Mouse (Mus musculus): ENCODE data around the gene Gm49342. TPM values are rescaled to one million over a fixed set of nuclear protein-coding genes. Genes with fewer than 3 reads are reported as not detected.
A peak's percentile ranks its signal among the peaks of the same experiment; 100 is the strongest.
"Not testable (repeated sequence)": the region's sequence is repeated elsewhere in the genome, so short reads cannot be mapped to it uniquely, and the experiment has no call there.

Gene Gm49342
- polyA plus RNA-seq, 1 experiment from 2014 or later: not detected

DNA sequence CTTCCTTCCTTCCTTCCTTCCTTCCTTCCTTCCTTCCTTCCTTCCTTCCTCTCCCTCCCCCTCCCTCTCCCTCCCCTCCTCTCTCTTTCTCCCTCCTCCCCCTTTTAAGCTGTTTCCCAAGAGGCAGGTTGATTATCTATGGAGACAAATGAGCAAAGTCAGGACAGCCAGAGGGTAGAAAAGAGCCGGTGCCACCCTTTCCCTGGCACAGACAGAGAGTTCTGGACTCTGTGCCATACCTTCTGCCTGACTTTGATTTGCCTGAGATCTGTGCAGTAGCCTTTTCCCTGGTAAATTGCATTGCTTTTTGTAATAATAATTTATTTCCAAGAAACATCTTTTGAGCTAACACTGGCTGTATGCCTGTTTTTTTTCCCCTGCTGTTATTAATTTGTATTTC is 24.7 kb downstream of the Gm49342 start:
- ATAC-seq (no peak), DNase-seq (no peak)
- 38% methylated on average over 1 of the region's 1 CpGs for WGBS (ENCODE audit: insufficient replicate concordance)
- Histone ChIP-seq H3K4me3 (ENCODE audit: low read depth, low read length) (no peak overlapping the region), H3K9ac (replicated peaks) (no peak overlapping the region), H3K9me3 (ENCODE audit: low read length) (no peaks in the 10 kb centered on the region), H3K4me1 (ENCODE audit: insufficient read depth) (peaks cover 8% of the 10 kb centered on the region; the same call in 1 of the 2 replicates), H3K27me3 (ENCODE audit: insufficient read depth, low read length) (no peaks in the 10 kb centered on the region), H3K36me3 (replicated peaks; ENCODE audit: insufficient read depth, low read length) (peaks cover 5% of the 10 kb centered on the region; the same call in 1 of the 2 replicates), H3K4me2 (ENCODE audit: low read depth, low read length) (no peak overlapping the region), H3K27ac (ENCODE audit: low read depth) (no peak overlapping the region; the same call in 1 of the 2 replicates)
- TF ChIP-seq EP300 (IDR thresholded peaks at IDR 0.05; ENCODE audit: low read depth) (no peak), CTCF (IDR thresholded peaks at IDR 0.05; ENCODE audit: low read depth) (no peak)

DNA sequence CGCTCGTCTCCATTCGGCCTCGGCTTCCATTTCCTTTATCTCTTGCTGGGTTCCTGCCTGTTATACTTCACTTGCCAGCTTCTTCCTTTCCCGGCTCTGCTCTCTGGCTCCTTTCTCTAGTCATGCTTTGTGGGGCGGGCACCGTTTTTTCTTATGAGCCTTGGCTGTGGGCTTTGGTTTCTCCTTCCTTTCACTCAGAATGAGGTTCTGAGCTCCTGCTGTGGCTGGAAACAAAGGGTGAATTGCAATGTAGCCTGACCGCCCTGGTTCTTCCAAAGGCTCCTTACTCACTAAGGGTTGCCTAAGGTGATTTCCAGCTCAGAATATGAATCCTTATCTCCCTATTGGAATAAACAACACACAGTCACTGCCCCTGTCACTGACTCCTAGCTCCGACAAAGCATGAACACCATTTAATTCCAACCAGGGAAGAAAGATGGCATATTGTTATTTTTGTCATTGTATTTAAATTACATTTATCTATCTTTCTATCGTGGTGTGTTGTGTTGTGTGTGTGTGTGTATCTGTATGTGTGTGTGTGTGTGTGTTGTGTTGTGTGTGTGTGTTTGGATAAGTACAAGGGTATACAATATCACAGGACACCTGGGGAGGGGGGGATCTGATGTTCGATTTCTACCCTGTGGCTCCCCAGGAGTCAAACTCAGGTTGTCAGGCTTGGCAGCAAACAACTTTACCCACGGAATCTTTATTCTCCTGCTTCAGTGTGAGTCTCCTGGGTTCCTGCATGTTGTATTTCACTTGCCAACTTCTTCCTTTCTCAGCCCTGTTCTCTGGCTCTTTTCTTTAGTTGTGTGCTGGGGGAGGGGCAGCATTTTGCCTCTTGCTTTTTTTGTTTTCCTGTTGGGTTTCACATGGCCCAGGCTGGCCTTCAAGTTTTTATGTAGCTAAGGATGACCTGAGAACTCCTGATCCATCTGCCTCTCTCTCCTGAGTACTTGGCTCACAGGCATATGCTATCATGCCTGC is 25.5 kb downstream of the Gm49342 start:
- peak overlapping the region; percentile 34; the same call in 1 of the 2 replicates for H3K27ac ChIP-seq (ENCODE audit: low read depth)
- no peak for DNase-seq
- peaks cover 8% of the 10 kb centered on the region; the same call in 1 of the 2 replicates for H3K4me1 ChIP-seq (ENCODE audit: insufficient read depth)
- H3K9me3 ChIP-seq (ENCODE audit: low read length): no peaks in the 10 kb centered on the region
- H3K27me3 ChIP-seq (ENCODE audit: insufficient read depth, low read length): no peaks in the 10 kb centered on the region
- H3K4me3 ChIP-seq (ENCODE audit: low read depth, low read length): no peak overlapping the region
- TF ChIP-seq CTCF (IDR thresholded peaks at IDR 0.05; ENCODE audit: low read depth) (no peak), EP300 (IDR thresholded peaks at IDR 0.05; ENCODE audit: low read depth) (no peak)
- WGBS (ENCODE audit: insufficient replicate concordance): 35% methylated on average over 12 of the region's 12 CpGs
- no peak for ATAC-seq
- H3K4me2 ChIP-seq (ENCODE audit: low read depth, low read length): no peak overlapping the region
- no peaks in the 10 kb centered on the region for H3K36me3 ChIP-seq (replicated peaks; ENCODE audit: insufficient read depth, low read length)
- H3K9ac ChIP-seq (replicated peaks): no peak overlapping the region

DNA sequence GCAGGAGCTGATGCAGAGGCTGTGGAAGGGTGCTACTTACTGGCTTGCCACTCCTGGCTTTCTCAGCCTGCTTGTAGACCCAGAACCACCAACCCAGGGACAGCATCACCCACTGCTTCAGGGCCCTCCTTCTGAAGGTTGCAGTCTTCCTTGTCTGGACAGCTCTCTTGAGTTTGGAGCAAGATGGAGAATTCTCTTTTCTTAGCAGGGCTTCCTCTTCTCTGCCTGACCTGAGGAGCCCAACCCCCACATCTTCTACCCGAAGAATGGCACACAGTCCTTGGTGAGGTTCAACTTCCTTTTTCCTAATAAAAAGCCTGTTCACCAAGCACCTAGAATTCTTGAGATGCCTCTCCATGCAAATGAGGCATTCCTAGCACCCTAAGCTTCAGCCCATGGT is 26.5 kb downstream of the Gm49342 start:
- peaks cover 8% of the 10 kb centered on the region; the same call in 1 of the 2 replicates for H3K4me1 ChIP-seq (ENCODE audit: insufficient read depth)
- no peak overlapping the region for H3K9ac ChIP-seq (replicated peaks)
- H3K36me3 ChIP-seq (replicated peaks; ENCODE audit: insufficient read depth, low read length): no peaks in the 10 kb centered on the region
- H3K27ac ChIP-seq (ENCODE audit: low read depth): no peak overlapping the region
- no peaks in the 10 kb centered on the region for H3K27me3 ChIP-seq (ENCODE audit: insufficient read depth, low read length)
- no peak for ATAC-seq
- no peak for TF ChIP-seq CTCF (IDR thresholded peaks at IDR 0.05; ENCODE audit: low read depth)
- TF ChIP-seq EP300 (IDR thresholded peaks at IDR 0.05; ENCODE audit: low read depth): no peak
- no peak overlapping the region for H3K4me3 ChIP-seq (ENCODE audit: low read depth, low read length)
- DNase-seq: no peak
- no peak overlapping the region for H3K4me2 ChIP-seq (ENCODE audit: low read depth, low read length)
- 43% methylated on average over 1 of the region's 1 CpGs for WGBS (ENCODE audit: insufficient replicate concordance)
- H3K9me3 ChIP-seq (ENCODE audit: low read length): no peaks in the 10 kb centered on the region

DNA sequence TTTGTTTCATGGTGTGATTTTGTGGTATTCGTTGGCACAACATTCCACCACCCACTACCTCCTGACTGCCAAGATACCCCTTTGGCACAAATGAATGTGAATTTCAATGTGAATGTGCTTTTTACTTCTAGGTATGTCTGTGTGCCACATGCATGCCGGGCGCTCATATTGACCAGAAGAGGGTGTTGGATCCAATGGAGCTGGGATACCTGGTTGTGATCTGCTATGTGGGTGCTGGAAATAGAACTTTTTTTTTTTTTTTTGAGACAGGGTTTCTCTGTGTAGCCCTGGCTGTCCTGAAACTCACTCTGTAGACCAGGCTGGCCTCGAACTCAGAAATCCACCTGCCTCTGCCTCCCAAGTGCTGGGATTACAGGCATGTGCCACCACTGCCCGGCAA is 28.7 kb downstream of the Gm49342 start:
- not testable (repeated sequence) for H3K4me3 ChIP-seq (ENCODE audit: low read depth, low read length); DNase-seq; H3K36me3 ChIP-seq (replicated peaks; ENCODE audit: insufficient read depth, low read length); H3K9ac ChIP-seq (replicated peaks); H3K27ac ChIP-seq (ENCODE audit: low read depth); H3K27me3 ChIP-seq (ENCODE audit: insufficient read depth, low read length); ATAC-seq; H3K4me2 ChIP-seq (ENCODE audit: low read depth, low read length); H3K9me3 ChIP-seq (ENCODE audit: low read length)
- peaks cover 11% of the 10 kb centered on the region; the same call in 1 of the 2 replicates for H3K4me1 ChIP-seq (ENCODE audit: insufficient read depth)
- WGBS (ENCODE audit: insufficient replicate concordance): 87% methylated on average over 4 of the region's 5 CpGs

DNA sequence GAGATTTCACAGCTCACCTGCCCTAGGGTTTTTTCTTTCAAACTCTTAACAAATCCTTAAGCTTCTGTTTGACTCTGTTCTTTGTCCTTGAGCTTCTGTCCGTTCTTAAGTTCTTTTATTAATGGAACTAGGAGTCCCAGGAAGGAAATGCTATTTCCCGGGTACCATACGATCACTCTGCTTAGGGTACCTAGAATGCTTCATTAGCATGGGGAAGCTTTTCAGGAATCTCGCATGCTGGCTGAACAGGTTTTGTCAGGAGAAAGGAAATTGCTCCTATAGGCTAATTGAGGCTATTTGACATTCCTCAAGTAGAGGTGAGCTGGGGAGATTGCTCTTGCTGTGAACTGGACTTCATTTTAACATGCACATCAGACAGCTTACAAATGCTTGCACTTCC is 29.4 kb downstream of the Gm49342 start:
- ATAC-seq (no peak), DNase-seq (no peak)
- H3K9ac ChIP-seq (replicated peaks): no peak overlapping the region
- H3K4me1 ChIP-seq (ENCODE audit: insufficient read depth): peaks cover 11% of the 10 kb centered on the region; the same call in 1 of the 2 replicates
- no peak overlapping the region for H3K4me3 ChIP-seq (ENCODE audit: low read depth, low read length)
- WGBS (ENCODE audit: insufficient replicate concordance): 66% methylated on average over 4 of the region's 4 CpGs
- no peak overlapping the region for H3K27ac ChIP-seq (ENCODE audit: low read depth)
- H3K9me3 ChIP-seq (ENCODE audit: low read length): no peaks in the 10 kb centered on the region
- no peak overlapping the region for H3K4me2 ChIP-seq (ENCODE audit: low read depth, low read length)
- H3K27me3 ChIP-seq (ENCODE audit: insufficient read depth, low read length): no peaks in the 10 kb centered on the region
- TF ChIP-seq EP300 (IDR thresholded peaks at IDR 0.05; ENCODE audit: low read depth): no peak
- no peak for TF ChIP-seq CTCF (IDR thresholded peaks at IDR 0.05; ENCODE audit: low read depth)
- no peaks in the 10 kb centered on the region for H3K36me3 ChIP-seq (replicated peaks; ENCODE audit: insufficient read depth, low read length)

DNA sequence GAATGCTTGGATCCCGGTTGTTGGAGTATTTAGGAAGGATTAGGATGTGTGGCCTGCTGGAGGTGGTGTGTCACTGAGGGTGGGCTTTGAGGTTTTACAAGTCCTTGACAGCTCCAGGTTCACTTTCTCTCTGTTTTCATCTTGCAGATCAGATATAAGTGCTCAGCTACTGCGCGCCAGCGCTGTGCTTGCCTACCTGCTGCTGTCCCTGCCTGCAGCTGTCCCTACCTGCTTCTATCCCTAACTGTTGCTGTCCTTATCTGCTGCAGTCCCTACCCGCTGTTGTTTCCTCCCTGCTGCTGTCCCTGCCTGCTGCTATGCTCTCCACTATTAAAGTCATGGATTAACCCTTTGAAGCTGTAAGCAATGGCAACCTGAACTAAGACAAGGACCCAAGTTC is 30.7 kb downstream of the Gm49342 start:
- 58% methylated on average over 5 of the region's 5 CpGs for WGBS (ENCODE audit: insufficient replicate concordance)
- no peak overlapping the region for H3K4me3 ChIP-seq (ENCODE audit: low read depth, low read length)
- ATAC-seq: no peak
- H3K36me3 ChIP-seq (replicated peaks; ENCODE audit: insufficient read depth, low read length): no peaks in the 10 kb centered on the region
- peaks cover 11% of the 10 kb centered on the region; the same call in 1 of the 2 replicates for H3K4me1 ChIP-seq (ENCODE audit: insufficient read depth)
- no peak for DNase-seq
- no peak overlapping the region for H3K27ac ChIP-seq (ENCODE audit: low read depth)
- H3K9ac ChIP-seq (replicated peaks): no peak overlapping the region
- no peaks in the 10 kb centered on the region for H3K27me3 ChIP-seq (ENCODE audit: insufficient read depth, low read length)
- TF ChIP-seq CTCF (IDR thresholded peaks at IDR 0.05; ENCODE audit: low read depth) (no peak), EP300 (IDR thresholded peaks at IDR 0.05; ENCODE audit: low read depth) (no peak)
- no peak overlapping the region for H3K4me2 ChIP-seq (ENCODE audit: low read depth, low read length)
- H3K9me3 ChIP-seq (ENCODE audit: low read length): no peaks in the 10 kb centered on the region

Data from liver, postnatal 0 days (tissue).